Mouse (Mus musculus): ENCODE data around the gene Gabarap. TPM values are rescaled to one million over a fixed set of nuclear protein-coding genes. Genes with fewer than 3 reads are reported as not detected.
A peak's percentile ranks its signal among the peaks of the same experiment; 100 is the strongest.

Gene Gabarap
- polyA plus RNA-seq, 1 experiment: 977 TPM

DNA sequence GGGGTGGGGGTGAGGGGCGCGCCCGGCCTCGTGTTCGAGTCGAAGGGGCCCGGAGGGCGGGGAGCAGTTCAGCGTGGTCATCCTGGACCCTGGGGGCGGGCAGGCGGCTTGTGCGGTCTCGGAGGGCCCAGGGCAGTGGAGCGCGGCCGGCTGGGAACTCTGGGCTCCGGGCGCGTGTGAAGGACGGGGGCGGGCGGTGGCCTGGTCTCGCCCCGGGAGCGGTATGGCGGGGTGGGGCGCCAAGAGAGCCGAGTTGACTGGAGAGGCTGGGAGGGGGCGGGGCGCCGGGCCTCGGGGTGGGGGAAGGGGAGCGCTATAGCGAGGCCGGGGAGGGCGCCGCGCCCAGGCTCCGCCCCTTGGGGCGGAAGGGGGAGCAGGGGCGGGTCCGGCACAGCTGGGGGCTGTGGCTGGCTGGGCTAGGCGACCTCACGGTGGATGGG lies 6.1 kb downstream of the Gabarap start:
- no peak for TF ChIP-seq FLI1 (IDR thresholded peaks at IDR 0.05; ENCODE audit: low read length)
- TF ChIP-seq GATA1 (IDR thresholded peaks at IDR 0.05; ENCODE audit: borderline replicate concordance, low read length): no peak
- Histone ChIP-seq H3K4me3 (replicated peaks) (peak overlapping the region; percentile 99), H3K4me1 (peaks cover 73% of the 10 kb centered on the region), H3K27me3 (replicated peaks) (no peaks in the 10 kb centered on the region), H3K36me3 (replicated peaks; ENCODE audit: low read length) (peaks cover 57% of the 10 kb centered on the region), H3K9me3 (no peaks in the 10 kb centered on the region)

DNA sequence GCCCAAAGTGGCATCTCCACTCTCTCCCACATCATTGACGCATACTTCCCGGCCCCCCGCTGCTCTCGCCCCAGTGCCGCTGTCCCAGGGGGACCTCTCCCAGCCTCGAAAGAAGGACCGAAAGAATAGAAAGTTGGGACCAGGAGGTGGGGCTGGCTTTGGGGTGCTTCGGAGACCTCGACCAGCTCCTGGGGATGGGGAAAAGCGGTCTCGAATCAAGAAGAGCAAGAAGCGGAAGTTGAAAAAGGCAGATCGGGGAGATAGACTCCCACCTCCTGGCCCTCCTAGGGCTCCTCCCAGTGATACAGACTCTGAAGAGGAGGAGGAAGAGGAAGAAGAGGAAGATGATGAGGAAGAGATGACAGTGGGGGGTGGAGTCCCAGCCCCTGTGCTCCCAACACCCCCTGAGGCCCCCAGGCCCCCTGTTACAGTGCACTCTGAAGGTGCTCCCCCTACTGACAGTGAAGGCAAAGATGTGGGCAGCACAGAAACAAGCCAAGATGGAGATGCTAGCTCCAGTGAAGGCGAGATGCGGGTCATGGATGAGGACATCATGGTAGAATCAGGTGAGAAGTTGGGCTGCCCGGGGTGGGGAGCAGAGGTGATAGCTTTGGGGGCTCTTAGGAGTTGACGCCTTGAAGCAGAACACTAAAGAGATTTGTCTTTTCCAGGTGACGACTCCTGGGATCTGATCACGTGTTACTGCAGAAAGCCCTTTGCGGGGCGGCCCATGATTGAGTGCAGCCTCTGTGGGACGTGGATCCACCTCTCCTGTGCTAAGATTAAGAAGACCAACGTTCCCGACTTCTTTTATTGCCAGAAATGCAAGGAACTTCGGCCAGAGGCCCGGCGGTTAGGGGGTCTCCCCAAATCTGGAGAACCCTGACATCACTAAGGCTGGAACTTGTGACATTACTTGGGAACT lies 7.9 kb downstream of the Gabarap start:
- TF ChIP-seq GATA1 (IDR thresholded peaks at IDR 0.05; ENCODE audit: borderline replicate concordance, low read length) (no peak), FLI1 (IDR thresholded peaks at IDR 0.05; ENCODE audit: low read length) (no peak)
- no peaks in the 10 kb centered on the region for H3K9me3 ChIP-seq
- peaks cover 46% of the 10 kb centered on the region for H3K36me3 ChIP-seq (replicated peaks; ENCODE audit: low read length)
- H3K4me3 ChIP-seq (replicated peaks): no peak overlapping the region
- peaks cover 75% of the 10 kb centered on the region for H3K4me1 ChIP-seq
- H3K27me3 ChIP-seq (replicated peaks): no peaks in the 10 kb centered on the region

DNA sequence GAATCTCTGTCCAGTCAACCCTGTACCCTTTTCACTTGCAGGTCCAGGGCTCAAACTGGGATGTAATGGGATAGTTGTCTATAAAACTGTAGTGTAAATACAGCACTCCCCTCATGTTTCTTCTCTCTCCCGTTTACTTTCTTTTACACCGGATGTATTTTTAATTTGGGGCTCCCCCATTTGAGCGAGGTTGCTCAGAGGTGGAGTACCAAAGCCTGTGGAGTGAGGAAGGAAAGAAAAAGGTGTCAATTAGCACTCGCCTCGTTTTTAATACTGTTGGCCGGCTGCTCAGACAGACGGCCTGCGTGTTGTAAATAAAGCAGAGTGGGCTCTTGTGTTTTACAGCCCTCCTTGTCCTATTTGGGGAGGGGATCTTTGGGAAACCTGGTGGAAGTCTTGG lies 8.7 kb downstream of the Gabarap start:
- Histone ChIP-seq H3K27me3 (replicated peaks) (no peaks in the 10 kb centered on the region), H3K9me3 (no peaks in the 10 kb centered on the region), H3K4me1 (peaks cover 69% of the 10 kb centered on the region), H3K36me3 (replicated peaks; ENCODE audit: low read length) (peaks cover 44% of the 10 kb centered on the region), H3K4me3 (replicated peaks) (no peak overlapping the region)
- TF ChIP-seq FLI1 (IDR thresholded peaks at IDR 0.05; ENCODE audit: low read length): no peak
- no peak for TF ChIP-seq GATA1 (IDR thresholded peaks at IDR 0.05; ENCODE audit: borderline replicate concordance, low read length)

DNA sequence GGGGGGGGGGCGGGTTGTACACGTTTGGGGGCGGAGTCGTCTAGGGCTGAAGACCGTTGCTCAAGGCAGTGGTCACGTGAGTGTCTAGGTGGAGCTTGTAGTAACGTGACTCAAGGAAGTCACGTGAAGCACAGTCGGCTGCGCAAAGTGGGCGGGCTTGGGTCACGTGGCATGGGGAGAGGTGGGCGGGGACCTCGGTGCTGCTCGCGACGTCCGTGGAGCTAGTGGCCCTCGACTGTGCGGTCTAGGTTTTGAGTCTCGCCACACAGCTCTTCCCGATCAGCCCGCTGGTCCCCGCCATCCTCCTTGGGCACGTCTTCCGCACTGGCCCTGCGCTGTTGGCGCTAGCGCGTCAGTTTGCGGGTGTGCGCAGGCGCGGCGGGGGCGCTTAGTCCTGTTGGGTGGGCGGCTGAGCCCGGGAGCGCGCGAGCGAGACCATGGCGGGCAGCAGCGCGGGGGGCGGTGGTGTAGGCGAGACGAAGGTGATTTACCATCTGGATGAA lies 9.5 kb downstream of the Gabarap start, which contains the start of gene Dvl2:
Dvl2 (plus strand) TSS at position 200 of the 503 bp plus-strand sequence.
- H3K27me3 ChIP-seq (replicated peaks): no peaks in the 10 kb centered on the region
- H3K36me3 ChIP-seq (replicated peaks; ENCODE audit: low read length): peaks cover 46% of the 10 kb centered on the region
- H3K9me3 ChIP-seq: no peaks in the 10 kb centered on the region
- TF ChIP-seq GATA1 (IDR thresholded peaks at IDR 0.05; ENCODE audit: borderline replicate concordance, low read length): no peak
- no peak for TF ChIP-seq FLI1 (IDR thresholded peaks at IDR 0.05; ENCODE audit: low read length)
- H3K4me3 ChIP-seq (replicated peaks): peak within 1 kb of the TSS; percentile 99
- peaks cover 67% of the 10 kb centered on the region for H3K4me1 ChIP-seq

DNA sequence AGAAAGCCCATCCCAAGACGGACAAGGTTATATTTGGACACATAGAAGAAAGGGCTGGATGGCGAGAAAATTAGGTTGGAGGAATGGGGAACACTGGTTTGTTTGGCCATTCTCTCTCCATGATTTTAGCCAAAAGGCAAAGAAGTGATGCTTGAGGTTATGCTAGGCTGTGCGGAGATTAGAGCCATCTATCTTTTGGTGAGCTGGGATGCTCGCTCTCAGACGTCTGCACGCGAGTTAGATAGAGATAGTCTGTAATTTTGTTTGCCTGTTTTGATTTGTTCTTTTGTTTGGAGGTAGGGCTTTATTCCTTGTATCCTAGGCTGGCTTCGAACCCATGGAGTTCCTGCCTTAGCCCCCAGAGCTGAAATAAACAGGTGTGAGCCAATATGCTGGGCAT lies 10.2 kb downstream of the Gabarap start:
- Histone ChIP-seq H3K36me3 (replicated peaks; ENCODE audit: low read length) (peaks cover 53% of the 10 kb centered on the region), H3K4me1 (peaks cover 74% of the 10 kb centered on the region), H3K9me3 (no peaks in the 10 kb centered on the region), H3K4me3 (replicated peaks) (peak overlapping the region; percentile 99), H3K27me3 (replicated peaks) (no peaks in the 10 kb centered on the region)
- TF ChIP-seq FLI1 (IDR thresholded peaks at IDR 0.05; ENCODE audit: low read length): no peak
- no peak for TF ChIP-seq GATA1 (IDR thresholded peaks at IDR 0.05; ENCODE audit: borderline replicate concordance, low read length)

DNA sequence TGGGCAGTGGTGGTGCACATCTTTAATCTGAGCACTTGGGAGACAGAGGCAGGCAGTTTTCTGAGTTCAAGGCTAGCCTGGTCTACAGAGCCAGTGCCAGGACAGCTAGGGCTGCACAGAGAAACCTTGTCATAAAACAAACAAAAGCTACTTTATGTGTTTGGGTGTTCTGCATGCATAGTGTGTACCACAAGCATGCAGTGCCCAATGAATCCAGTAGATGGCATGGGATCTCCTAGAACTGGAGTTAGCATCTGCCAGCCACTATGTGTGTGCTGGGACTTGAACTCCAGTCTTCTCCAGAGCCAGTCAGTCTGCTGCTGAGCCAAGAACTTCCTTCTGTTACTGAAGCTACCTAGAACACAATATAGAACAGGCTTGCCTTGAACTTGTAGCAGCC lies 10.9 kb downstream of the Gabarap start:
- H3K4me1 ChIP-seq: peaks cover 74% of the 10 kb centered on the region
- TF ChIP-seq GATA1 (IDR thresholded peaks at IDR 0.05; ENCODE audit: borderline replicate concordance, low read length) (no peak), FLI1 (IDR thresholded peaks at IDR 0.05; ENCODE audit: low read length) (no peak)
- peak overlapping the region; percentile 55 for H3K4me3 ChIP-seq (replicated peaks)
- H3K27me3 ChIP-seq (replicated peaks): no peaks in the 10 kb centered on the region
- no peaks in the 10 kb centered on the region for H3K9me3 ChIP-seq
- peaks cover 60% of the 10 kb centered on the region for H3K36me3 ChIP-seq (replicated peaks; ENCODE audit: low read length)

DNA sequence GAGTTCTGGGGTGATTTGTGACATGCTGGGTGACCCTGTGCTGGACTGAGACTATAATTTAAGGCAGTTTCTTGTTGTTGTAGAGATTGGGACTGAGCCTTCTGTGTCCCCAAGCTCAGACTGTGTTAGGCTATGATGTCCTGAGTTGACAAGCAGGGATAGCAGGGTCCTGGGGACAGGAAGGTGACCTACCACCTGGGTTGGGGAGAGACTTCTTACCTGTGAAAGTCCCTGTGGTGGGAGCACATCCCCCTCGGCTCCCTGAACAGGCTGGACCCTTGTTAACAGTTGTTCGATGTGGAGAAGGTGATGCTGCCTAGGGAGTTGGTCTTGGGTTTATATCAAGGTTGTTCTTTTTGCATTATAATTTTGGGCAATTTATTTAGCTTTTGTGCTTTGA lies 11.5 kb downstream of the Gabarap start:
- TF ChIP-seq GATA1 (IDR thresholded peaks at IDR 0.05; ENCODE audit: borderline replicate concordance, low read length): no peak
- TF ChIP-seq FLI1 (IDR thresholded peaks at IDR 0.05; ENCODE audit: low read length): no peak
- no peaks in the 10 kb centered on the region for H3K9me3 ChIP-seq
- H3K4me1 ChIP-seq: peaks cover 76% of the 10 kb centered on the region
- no peaks in the 10 kb centered on the region for H3K27me3 ChIP-seq (replicated peaks)
- peaks cover 65% of the 10 kb centered on the region for H3K36me3 ChIP-seq (replicated peaks; ENCODE audit: low read length)
- peak overlapping the region; percentile 55 for H3K4me3 ChIP-seq (replicated peaks)

DNA sequence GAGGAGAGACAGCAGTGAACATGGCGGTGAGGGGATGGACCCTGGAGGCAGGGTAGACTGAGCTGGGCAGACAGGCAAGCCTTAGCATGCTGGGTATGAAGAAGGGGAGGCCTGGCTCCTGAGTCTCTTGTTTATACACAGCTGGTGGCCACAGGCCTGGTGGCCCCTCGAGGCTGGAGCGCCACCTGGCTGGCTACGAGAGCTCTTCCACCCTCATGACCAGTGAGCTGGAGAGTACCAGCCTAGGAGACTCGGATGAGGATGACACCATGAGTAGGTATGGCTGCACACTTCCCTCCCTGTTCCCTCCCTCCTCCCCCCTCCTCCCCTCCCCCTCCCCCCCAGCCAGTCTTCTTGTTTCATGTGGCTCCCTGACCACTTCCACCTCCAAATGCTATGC lies 14.6 kb downstream of the Gabarap start:
- no peak overlapping the region for H3K4me3 ChIP-seq (replicated peaks)
- H3K27me3 ChIP-seq (replicated peaks): no peaks in the 10 kb centered on the region
- no peak for TF ChIP-seq FLI1 (IDR thresholded peaks at IDR 0.05; ENCODE audit: low read length)
- no peak for TF ChIP-seq GATA1 (IDR thresholded peaks at IDR 0.05; ENCODE audit: borderline replicate concordance, low read length)
- H3K4me1 ChIP-seq: peaks cover 47% of the 10 kb centered on the region
- peaks cover 68% of the 10 kb centered on the region for H3K36me3 ChIP-seq (replicated peaks; ENCODE audit: low read length)
- no peaks in the 10 kb centered on the region for H3K9me3 ChIP-seq

DNA sequence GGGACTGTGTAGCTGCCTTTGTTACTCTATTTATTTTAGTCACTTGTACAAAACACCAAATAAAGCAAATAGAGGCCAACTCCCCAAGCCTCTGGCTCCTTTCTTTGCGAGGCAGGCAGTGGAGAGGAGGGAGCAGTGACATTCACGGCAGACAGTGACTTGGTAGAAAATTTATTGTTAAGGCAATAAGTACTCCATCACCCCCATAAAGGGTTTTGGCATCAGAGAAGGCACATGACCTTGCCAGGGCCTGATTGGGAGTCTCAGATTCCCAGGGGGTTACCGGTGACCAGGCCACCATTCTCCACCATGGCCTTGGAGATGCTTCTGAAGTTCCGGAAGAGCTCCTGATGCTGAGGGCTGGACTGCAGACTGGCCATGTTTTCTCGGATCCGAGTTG lies 19.1 kb downstream of the Gabarap start:
- Histone ChIP-seq H3K4me1 (peaks cover 32% of the 10 kb centered on the region), H3K9me3 (no peaks in the 10 kb centered on the region), H3K27me3 (replicated peaks) (no peaks in the 10 kb centered on the region), H3K4me3 (replicated peaks) (no peak overlapping the region), H3K36me3 (replicated peaks; ENCODE audit: low read length) (peaks cover 92% of the 10 kb centered on the region)
- TF ChIP-seq FLI1 (IDR thresholded peaks at IDR 0.05; ENCODE audit: low read length) (no peak), GATA1 (IDR thresholded peaks at IDR 0.05; ENCODE audit: borderline replicate concordance, low read length) (no peak)

DNA sequence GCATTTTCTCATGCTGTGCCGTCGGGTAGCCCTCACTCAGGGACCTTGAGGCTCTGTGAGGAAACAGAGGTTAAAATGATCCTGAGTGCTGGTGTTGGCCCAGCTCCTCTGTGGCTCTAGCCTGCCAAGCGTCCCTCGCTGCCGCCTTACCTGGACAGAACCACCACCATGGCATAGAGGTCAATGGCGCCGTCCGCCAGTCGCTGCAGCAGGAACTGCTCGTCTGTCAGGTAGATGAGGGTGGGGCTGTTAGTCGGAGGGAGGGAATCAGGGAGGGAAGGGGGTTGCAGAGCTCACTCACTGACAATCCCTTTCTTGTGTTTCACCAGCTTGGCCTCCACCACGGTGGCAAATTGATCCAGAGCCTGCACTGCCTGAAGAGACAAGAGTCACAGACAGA lies 19.6 kb downstream of the Gabarap start:
- Histone ChIP-seq H3K36me3 (replicated peaks; ENCODE audit: low read length) (peaks cover 87% of the 10 kb centered on the region), H3K9me3 (no peaks in the 10 kb centered on the region), H3K27me3 (replicated peaks) (no peaks in the 10 kb centered on the region), H3K4me3 (replicated peaks) (no peak overlapping the region), H3K4me1 (peaks cover 34% of the 10 kb centered on the region)
- TF ChIP-seq GATA1 (IDR thresholded peaks at IDR 0.05; ENCODE audit: borderline replicate concordance, low read length) (no peak), FLI1 (IDR thresholded peaks at IDR 0.05; ENCODE audit: low read length) (no peak)
